Mouse (Mus musculus): Measurements from ENCODE around the gene Amph. TPM values are rescaled to one million over a fixed set of nuclear protein-coding genes. Genes with fewer than 3 reads are reported as not detected.

Amph gene
- polyA plus RNA-seq, 1 experiment from 2014 or later = 14.9 TPM

DNA sequence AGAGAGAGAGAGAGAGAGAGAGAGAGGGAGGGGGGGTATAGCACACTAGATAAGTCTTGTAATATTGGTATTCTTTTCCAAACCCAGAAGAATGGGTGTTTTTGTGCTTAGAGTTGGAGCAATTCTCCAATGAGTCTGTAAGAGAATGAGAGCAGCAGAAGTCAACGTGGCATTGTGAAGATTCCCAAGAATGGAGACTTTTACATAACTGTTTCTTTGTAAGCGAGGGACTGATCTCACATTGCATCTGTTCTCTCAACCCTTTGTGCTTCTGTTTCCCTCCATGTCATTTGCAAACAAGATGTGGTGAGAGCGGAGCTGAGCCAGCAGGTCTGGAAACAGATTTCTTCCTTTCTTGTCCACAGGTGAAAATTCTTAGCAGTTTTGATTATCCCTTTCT lies 60.4 kb downstream of the Amph start:
- Histone ChIP-seq H3K9ac (ENCODE audit: low read depth, low read length) (no peak overlapping the region), H3K36me3 (ENCODE audit: control insufficient read depth, insufficient read depth, low read length) (no peaks in the 10 kb centered on the region), H3K27ac (ENCODE audit: low read depth, low read length) (no peak overlapping the region), H3K4me1 (ENCODE audit: control insufficient read depth, insufficient read depth, low read length) (no peaks in the 10 kb centered on the region), H3K27me3 (ENCODE audit: control insufficient read depth, insufficient read depth, low read length) (no peaks in the 10 kb centered on the region), H3K9me3 (ENCODE audit: control insufficient read depth, low read length) (no peaks in the 10 kb centered on the region), H3K4me3 (ENCODE audit: low read length) (no peak overlapping the region), H3K4me2 (replicated peaks; ENCODE audit: low read depth, low read length) (no peak overlapping the region)
- ATAC-seq (ENCODE audit: low FRiP score, low TSS enrichment) = no peak
- WGBS = 83% methylated on average over 3 of the region's 3 CpGs

DNA sequence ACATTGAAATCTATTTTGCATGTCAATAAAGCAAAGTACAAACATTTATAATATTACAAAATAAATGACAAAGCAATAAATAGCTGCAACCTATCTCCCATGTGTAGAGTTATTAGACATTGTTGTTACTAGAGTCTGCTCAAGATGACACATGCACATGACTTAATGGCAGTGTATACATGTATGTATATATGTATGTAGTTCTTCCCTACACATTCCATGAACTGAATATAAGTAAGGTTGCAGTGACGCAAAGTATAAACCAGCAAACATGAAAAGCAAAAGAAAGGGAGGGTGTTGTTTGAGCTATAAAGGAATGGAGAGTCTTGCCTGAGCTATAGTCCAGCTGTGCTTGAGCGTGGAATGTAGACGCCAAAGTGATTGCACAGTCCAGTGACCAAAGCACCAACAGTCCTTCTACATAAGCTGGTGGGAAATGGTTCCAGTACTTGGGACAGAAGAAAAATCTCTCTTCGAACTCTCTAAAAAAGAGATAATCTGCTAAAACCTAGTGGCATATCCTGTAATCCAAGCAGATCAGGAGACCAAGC lies 66.9 kb downstream of the Amph start:
- WGBS = 87% methylated on average over 4 of the region's 4 CpGs
- no peak for ATAC-seq (ENCODE audit: low FRiP score, low TSS enrichment)
- no peaks in the 10 kb centered on the region for H3K4me1 ChIP-seq (ENCODE audit: control insufficient read depth, insufficient read depth, low read length)
- H3K27ac ChIP-seq (ENCODE audit: low read depth, low read length) = no peak overlapping the region
- H3K27me3 ChIP-seq (ENCODE audit: control insufficient read depth, insufficient read depth, low read length) = no peaks in the 10 kb centered on the region
- H3K36me3 ChIP-seq (ENCODE audit: control insufficient read depth, insufficient read depth, low read length) = no peaks in the 10 kb centered on the region
- no peaks in the 10 kb centered on the region for H3K9me3 ChIP-seq (ENCODE audit: control insufficient read depth, low read length)
- no peak overlapping the region for H3K4me2 ChIP-seq (replicated peaks; ENCODE audit: low read depth, low read length)
- no peak overlapping the region for H3K4me3 ChIP-seq (ENCODE audit: low read length)
- H3K9ac ChIP-seq (ENCODE audit: low read depth, low read length) = no peak overlapping the region

DNA sequence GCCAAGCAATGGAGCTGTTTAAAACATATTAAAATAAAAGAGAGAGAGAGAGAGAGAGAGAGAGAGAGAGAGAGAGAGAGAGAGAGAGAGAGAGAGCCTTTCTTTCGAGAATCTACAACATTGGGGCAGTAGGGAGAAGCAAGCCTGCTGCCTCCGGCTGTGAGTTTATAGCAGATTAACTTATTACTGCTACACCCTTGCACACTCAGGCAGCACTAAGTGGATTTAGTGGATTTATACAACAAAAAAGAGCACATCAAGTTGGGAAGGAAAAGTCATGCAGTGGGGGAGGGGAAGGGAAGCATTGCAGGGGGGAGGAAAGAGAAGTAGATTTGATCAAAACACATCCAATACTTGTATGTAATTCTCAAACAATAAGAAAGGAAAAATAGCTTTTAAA lies 73.5 kb downstream of the Amph start:
- no peak for ATAC-seq (ENCODE audit: low FRiP score, low TSS enrichment)
- Histone ChIP-seq H3K4me1 (ENCODE audit: control insufficient read depth, insufficient read depth, low read length) (no peaks in the 10 kb centered on the region), H3K4me2 (replicated peaks; ENCODE audit: low read depth, low read length) (no peak overlapping the region), H3K9ac (ENCODE audit: low read depth, low read length) (no peak overlapping the region), H3K27ac (ENCODE audit: low read depth, low read length) (no peak overlapping the region), H3K36me3 (ENCODE audit: control insufficient read depth, insufficient read depth, low read length) (no peaks in the 10 kb centered on the region), H3K4me3 (ENCODE audit: low read length) (no peak overlapping the region), H3K27me3 (ENCODE audit: control insufficient read depth, insufficient read depth, low read length) (no peaks in the 10 kb centered on the region), H3K9me3 (ENCODE audit: control insufficient read depth, low read length) (no peaks in the 10 kb centered on the region)
- WGBS = 94% methylated on average over 2 of the region's 2 CpGs

DNA sequence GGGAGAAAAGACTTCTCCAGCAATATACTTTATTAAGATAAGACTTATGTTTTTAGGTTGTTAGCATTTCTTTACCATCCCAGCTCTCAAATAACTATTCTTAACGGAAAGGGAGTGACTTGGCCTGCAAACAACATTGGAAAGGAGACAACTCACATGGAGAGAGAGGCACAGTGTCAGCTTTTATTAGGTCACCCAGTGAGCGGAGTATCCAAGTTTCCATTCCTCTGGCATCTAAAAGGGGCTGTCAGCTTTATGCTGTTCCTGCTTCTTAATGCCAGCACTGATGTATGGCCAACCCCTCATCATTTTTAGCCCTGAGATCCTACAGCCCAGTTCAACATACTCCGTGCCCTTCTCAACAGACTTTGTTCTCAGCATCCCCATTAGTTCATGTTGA lies 74.3 kb downstream of the Amph start:
- Histone ChIP-seq H3K9me3 (ENCODE audit: control insufficient read depth, low read length) (no peaks in the 10 kb centered on the region), H3K4me3 (ENCODE audit: low read length) (no peak overlapping the region), H3K4me2 (replicated peaks; ENCODE audit: low read depth, low read length) (no peak overlapping the region), H3K27me3 (ENCODE audit: control insufficient read depth, insufficient read depth, low read length) (no peaks in the 10 kb centered on the region), H3K9ac (ENCODE audit: low read depth, low read length) (no peak overlapping the region), H3K4me1 (ENCODE audit: control insufficient read depth, insufficient read depth, low read length) (no peaks in the 10 kb centered on the region), H3K27ac (ENCODE audit: low read depth, low read length) (no peak overlapping the region), H3K36me3 (ENCODE audit: control insufficient read depth, insufficient read depth, low read length) (no peaks in the 10 kb centered on the region)
- no peak for ATAC-seq (ENCODE audit: low FRiP score, low TSS enrichment)
- WGBS = 72% methylated on average over 3 of the region's 3 CpGs

DNA sequence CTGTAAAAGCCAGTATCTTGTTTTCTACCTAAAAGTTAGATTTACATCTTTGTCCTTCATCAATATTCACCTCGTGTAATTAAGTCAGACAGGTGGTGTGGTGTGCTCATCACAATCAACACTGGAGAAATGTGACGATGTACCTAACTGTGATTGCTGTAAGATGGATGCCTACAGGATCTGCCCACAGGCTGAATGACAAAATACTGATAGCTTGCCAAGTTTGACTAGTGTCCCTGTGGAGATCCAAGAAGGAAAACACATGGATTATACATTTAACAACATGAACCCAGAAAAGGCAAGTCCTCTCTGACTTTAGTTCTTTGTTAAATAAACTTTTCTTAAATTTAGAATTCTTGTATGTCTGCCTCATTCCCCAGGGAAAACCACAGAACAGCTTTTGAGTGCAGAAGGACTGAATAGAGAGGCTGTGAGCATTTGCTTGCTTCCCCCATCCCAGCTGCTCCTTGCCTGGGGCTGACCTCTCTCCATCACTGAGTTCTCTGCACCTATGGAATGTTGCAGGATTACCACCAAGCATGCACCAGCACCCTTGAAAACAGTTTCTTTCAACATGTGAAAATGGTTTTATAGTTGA lies 77.2 kb downstream of the Amph start:
- 77% methylated on average over 2 of the region's 2 CpGs for WGBS
- no peak overlapping the region for H3K4me2 ChIP-seq (replicated peaks; ENCODE audit: low read depth, low read length)
- no peaks in the 10 kb centered on the region for H3K9me3 ChIP-seq (ENCODE audit: control insufficient read depth, low read length)
- no peaks in the 10 kb centered on the region for H3K27me3 ChIP-seq (ENCODE audit: control insufficient read depth, insufficient read depth, low read length)
- no peak overlapping the region for H3K9ac ChIP-seq (ENCODE audit: low read depth, low read length)
- H3K36me3 ChIP-seq (ENCODE audit: control insufficient read depth, insufficient read depth, low read length) = no peaks in the 10 kb centered on the region
- H3K4me1 ChIP-seq (ENCODE audit: control insufficient read depth, insufficient read depth, low read length) = no peaks in the 10 kb centered on the region
- ATAC-seq (ENCODE audit: low FRiP score, low TSS enrichment) = no peak
- no peak overlapping the region for H3K27ac ChIP-seq (ENCODE audit: low read depth, low read length)
- no peak overlapping the region for H3K4me3 ChIP-seq (ENCODE audit: low read length)

DNA sequence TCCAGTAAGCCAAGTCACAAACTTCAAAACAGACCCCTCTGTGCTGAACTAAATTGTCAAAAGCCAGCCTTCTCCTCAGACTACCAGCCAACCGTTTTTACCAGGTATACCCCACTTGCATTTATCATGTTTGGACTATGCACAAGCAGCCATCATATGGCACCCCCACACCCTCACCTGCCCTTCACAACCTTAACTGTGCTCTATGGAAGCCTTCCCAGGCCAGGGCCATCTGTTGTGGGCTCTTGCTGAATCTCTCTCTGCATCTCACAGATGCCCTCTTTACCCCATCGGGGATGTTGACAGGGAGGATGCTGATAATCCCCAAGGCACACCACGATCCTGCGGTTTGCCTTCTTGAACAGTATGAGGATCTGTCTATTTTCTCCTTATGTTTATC lies 77.9 kb downstream of the Amph start:
- Histone ChIP-seq H3K4me1 (ENCODE audit: control insufficient read depth, insufficient read depth, low read length) (no peaks in the 10 kb centered on the region), H3K9ac (ENCODE audit: low read depth, low read length) (no peak overlapping the region), H3K4me3 (ENCODE audit: low read length) (no peak overlapping the region), H3K4me2 (replicated peaks; ENCODE audit: low read depth, low read length) (no peak overlapping the region), H3K9me3 (ENCODE audit: control insufficient read depth, low read length) (no peaks in the 10 kb centered on the region), H3K27me3 (ENCODE audit: control insufficient read depth, insufficient read depth, low read length) (no peaks in the 10 kb centered on the region), H3K36me3 (ENCODE audit: control insufficient read depth, insufficient read depth, low read length) (no peaks in the 10 kb centered on the region), H3K27ac (ENCODE audit: low read depth, low read length) (no peak overlapping the region)
- WGBS = 95% methylated on average over 4 of the region's 4 CpGs
- ATAC-seq (ENCODE audit: low FRiP score, low TSS enrichment) = no peak

DNA sequence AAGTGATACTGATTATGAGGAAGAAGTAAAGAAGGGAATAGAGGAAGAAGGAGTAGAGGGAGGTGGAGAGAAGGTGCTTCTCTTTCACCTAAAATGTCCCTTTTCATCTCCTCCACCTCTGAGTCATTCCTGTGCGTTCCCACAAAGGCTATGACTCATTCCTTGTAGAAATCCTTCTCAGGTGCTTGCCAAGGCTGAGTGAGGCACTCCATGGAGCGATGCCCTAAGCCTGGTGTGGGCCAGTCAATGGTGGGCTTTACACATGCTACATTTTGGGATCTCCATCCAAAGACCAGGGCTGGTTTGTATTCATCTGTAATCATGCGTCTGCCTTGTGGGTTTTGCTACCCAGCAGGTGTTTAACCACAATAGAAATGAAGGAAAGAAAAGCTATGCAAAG lies 78.9 kb downstream of the Amph start:
- H3K36me3 ChIP-seq (ENCODE audit: control insufficient read depth, insufficient read depth, low read length) = no peaks in the 10 kb centered on the region
- H3K4me1 ChIP-seq (ENCODE audit: control insufficient read depth, insufficient read depth, low read length) = no peaks in the 10 kb centered on the region
- H3K27me3 ChIP-seq (ENCODE audit: control insufficient read depth, insufficient read depth, low read length) = no peaks in the 10 kb centered on the region
- no peaks in the 10 kb centered on the region for H3K9me3 ChIP-seq (ENCODE audit: control insufficient read depth, low read length)
- no peak for ATAC-seq (ENCODE audit: low FRiP score, low TSS enrichment)
- no peak overlapping the region for H3K4me3 ChIP-seq (ENCODE audit: low read length)
- no peak overlapping the region for H3K9ac ChIP-seq (ENCODE audit: low read depth, low read length)
- WGBS = 85% methylated on average over 3 of the region's 3 CpGs
- no peak overlapping the region for H3K27ac ChIP-seq (ENCODE audit: low read depth, low read length)
- no peak overlapping the region for H3K4me2 ChIP-seq (replicated peaks; ENCODE audit: low read depth, low read length)

DNA sequence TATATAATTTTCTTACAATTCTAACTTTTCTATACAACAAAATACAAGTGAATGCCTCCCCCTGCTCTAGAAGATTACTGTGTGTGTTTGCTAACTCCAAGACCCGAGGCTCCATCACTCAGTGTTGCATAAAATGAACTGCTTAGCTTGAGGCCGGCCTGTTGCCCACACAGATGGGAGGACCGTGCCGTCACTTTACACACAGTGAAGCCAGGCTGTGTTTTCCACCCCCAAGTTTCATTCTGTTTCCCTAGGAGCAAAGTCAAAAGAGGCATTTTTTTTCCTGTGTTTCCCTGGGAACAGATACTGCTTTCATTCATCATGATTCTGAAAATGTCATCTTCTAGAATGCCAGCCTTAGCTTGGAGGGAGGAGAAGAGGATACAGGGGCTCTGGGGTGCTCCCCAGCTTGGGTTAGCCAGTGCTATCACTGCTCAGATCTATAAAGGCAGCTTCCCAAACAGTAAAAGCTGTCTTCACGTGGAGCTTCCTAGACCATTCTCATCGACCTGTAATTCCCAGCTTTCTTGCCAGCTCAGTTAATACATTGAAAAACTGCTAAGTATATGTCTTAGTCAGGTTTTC lies 79.9 kb downstream of the Amph start:
- Histone ChIP-seq H3K27ac (ENCODE audit: low read depth, low read length) (no peak overlapping the region), H3K4me1 (ENCODE audit: control insufficient read depth, insufficient read depth, low read length) (no peaks in the 10 kb centered on the region), H3K4me2 (replicated peaks; ENCODE audit: low read depth, low read length) (no peak overlapping the region), H3K9me3 (ENCODE audit: control insufficient read depth, low read length) (no peaks in the 10 kb centered on the region), H3K9ac (ENCODE audit: low read depth, low read length) (no peak overlapping the region), H3K36me3 (ENCODE audit: control insufficient read depth, insufficient read depth, low read length) (no peaks in the 10 kb centered on the region), H3K4me3 (ENCODE audit: low read length) (no peak overlapping the region), H3K27me3 (ENCODE audit: control insufficient read depth, insufficient read depth, low read length) (no peaks in the 10 kb centered on the region)
- ATAC-seq (ENCODE audit: low FRiP score, low TSS enrichment) = no peak
- 80% methylated on average over 6 of the region's 6 CpGs for WGBS

DNA sequence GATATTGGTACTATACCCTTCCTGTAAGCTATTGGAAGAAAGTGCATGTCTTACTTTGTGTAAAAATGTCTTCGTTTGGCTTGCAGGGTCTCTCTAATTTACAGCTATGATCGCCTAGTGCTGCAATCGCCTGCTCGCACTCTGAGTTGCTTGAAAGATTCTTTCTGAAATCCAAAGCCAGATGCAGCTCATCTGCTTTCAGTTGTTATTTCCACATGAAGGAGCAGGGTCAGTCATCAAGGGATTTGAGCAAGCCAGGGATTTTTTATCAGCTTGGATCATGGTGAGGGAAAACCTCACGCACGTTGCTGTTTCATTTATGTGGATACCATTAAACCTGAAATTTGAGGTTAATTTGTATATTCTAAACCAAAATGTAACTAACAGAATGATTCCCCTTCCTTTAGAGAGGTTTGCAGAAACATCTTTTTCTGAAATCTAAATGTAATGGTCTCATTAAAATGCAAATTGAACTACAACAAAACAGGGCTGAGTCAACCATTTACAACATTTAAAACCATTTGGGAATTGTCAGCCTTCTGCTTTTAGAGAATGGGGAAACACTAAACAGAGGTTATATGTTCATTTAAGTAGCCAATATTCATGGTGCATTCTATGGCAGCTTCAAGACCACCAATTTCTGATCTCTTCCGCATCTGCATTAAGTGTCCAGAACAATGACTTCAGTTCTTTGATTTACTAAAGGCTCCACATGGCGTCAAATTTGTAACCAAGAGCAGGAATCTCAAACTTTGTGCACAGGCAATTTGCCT lies 84.1 kb downstream of the Amph start:
- H3K27me3 ChIP-seq (ENCODE audit: control insufficient read depth, insufficient read depth, low read length) = no peaks in the 10 kb centered on the region
- no peaks in the 10 kb centered on the region for H3K36me3 ChIP-seq (ENCODE audit: control insufficient read depth, insufficient read depth, low read length)
- ATAC-seq (ENCODE audit: low FRiP score, low TSS enrichment) = no peak
- H3K27ac ChIP-seq (ENCODE audit: low read depth, low read length) = no peak overlapping the region
- H3K4me1 ChIP-seq (ENCODE audit: control insufficient read depth, insufficient read depth, low read length) = no peaks in the 10 kb centered on the region
- no peak overlapping the region for H3K9ac ChIP-seq (ENCODE audit: low read depth, low read length)
- 56% methylated on average over 8 of the region's 8 CpGs for WGBS
- no peak overlapping the region for H3K4me3 ChIP-seq (ENCODE audit: low read length)
- no peaks in the 10 kb centered on the region for H3K9me3 ChIP-seq (ENCODE audit: control insufficient read depth, low read length)
- H3K4me2 ChIP-seq (replicated peaks; ENCODE audit: low read depth, low read length) = no peak overlapping the region

Data from kidney, embryonic 14.5 days (tissue).